Mouse (Mus musculus) hindbrain, embryonic 16.5 days (tissue): ENCODE measurements at regions not wholly inside any gene's neighbourhood (a gene's known extent, or its start where the extent isn't known, plus 50 kb on each side); places are given as distances from the start of the nearest gene placed in this dataset.

Source experiments
- ATAC-seq: fragments of 200-750 bp; cut with Nextera tagmentation; 2 replicates; pipeline ENCODE4 v1.8.0; 2017; ENCODE audit warnings: moderate TSS enrichment, moderate library complexity
- H3K27ac ChIP-seq: fragments of 300-500 bp; sonication (generic); 2 replicates; pipeline ENCODE4 v1.5.1; 2014; ENCODE audit warnings: low read depth, mild to moderate bottlenecking, control low read depth, low read length, moderate library complexity
- H3K27me3 ChIP-seq: fragments of 300-500 bp; sonication (generic); replicated peaks from 2 replicates; pipeline ENCODE4 v1.6.1; 2014; ENCODE audit warnings: low read length; ENCODE audit not compliant: control insufficient read depth, insufficient read depth
- H3K36me3 ChIP-seq: fragments of 300-500 bp; sonication (generic); 2 replicates; pipeline ENCODE4 v1.6.1; 2014; ENCODE audit warnings: mild to moderate bottlenecking, low read length, moderate library complexity, mixed read lengths; ENCODE audit not compliant: control insufficient read depth, insufficient read depth
- H3K4me1 ChIP-seq: fragments of 300-500 bp; sonication (generic); 2 replicates; pipeline ENCODE4 v1.6.1; 2014; ENCODE audit warnings: low read depth, low read length; ENCODE audit not compliant: control insufficient read depth, insufficient read depth
- H3K4me2 ChIP-seq: fragments of 300-500 bp; sonication (generic); 2 replicates; pipeline ENCODE4 v1.6.1; 2014; ENCODE audit warnings: mild to moderate bottlenecking, low read length, control low read depth, moderate library complexity
- H3K4me3 ChIP-seq: fragments of 300-500 bp; sonication (generic); 2 replicates; pipeline ENCODE4 v1.5.1; 2014; ENCODE audit warnings: mild to moderate bottlenecking, low read length, control low read depth, moderate library complexity
- H3K9ac ChIP-seq: fragments of 300-500 bp; sonication (generic); 2 replicates; pipeline ENCODE4 v1.6.1; 2014; ENCODE audit warnings: low read depth, mild to moderate bottlenecking, control low read depth, low read length, moderate library complexity
- H3K9me3 ChIP-seq: fragments of 300-500 bp; sonication (generic); 2 replicates; pipeline ENCODE4 v1.6.1; 2014; ENCODE audit warnings: mild to moderate bottlenecking, low read length, moderate library complexity; ENCODE audit not compliant: control insufficient read depth
- WGBS: fragments of 180-500 bp; shearing (Covaris S2); extraction: QIAGEN DNeasy Blood & Tissue Kit; methylation state at CpG from one replicate; pipeline ENCODE4 v1.1.7; 2014; 5-methylcytosine and 5-hydroxymethylcytosine counted together

DNA sequence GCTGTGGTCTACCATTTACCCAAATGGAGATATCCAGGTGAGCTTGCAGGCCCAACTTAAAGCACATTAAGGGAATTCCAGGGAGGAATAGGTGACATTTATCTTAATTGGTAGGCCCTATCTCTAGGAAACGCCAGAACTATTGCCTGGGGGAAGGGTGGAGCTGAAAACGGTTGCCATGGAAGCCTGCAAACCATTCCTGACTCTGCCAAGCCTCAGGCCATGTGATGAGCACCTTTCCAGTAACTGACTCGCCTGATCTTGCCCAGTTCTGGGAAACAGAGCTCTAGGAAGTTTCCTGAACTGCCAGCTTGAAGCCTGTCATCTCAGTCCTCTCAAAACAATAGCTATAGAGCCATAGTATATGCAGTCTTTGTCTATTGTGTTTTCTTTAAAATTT, 297.0 kb downstream of the Slitrk5 start:
- Histone ChIP-seq H3K9me3 (no peaks in the 10 kb centered on the region), H3K27me3 (no peaks in the 10 kb centered on the region), H3K9ac (no peak overlapping the region), H3K27ac (no peak overlapping the region), H3K4me1 (no peaks in the 10 kb centered on the region), H3K36me3 (no peaks in the 10 kb centered on the region), H3K4me2 (no peak overlapping the region), H3K4me3 (no peak overlapping the region)
- 28% methylated on average over 3 of the region's 3 CpGs for WGBS
- ATAC-seq, result no peak

DNA sequence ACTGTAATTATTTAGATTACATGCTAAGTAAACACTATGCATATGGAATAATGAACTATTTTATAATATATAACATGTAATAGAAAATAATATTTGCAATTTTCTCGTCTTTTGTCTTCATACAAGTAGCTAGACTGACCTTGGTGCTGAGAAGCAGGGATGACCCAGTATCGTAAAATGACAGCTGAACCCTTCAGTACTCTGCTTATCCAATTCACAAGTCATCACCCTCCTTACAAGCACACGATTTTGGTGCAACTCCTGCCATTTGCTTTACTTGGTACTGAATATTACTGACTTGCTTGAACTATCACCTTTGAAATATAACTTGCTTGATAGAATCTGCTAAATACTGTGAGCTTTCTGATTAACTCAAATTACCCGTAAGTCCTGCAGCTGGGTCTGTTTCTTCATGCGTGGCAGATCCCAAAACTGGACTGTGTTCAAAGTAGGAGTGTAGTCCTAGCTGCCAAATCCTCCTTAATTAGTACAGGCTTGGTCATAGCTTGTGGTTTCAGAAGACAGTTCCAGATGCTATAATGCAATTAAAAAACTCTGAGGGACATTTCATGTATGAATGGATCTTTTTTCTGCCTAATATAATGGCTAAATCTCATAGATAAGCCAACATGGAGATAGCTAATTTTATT, 321.0 kb downstream of the Slitrk5 start:
- peak; percentile 86 for ATAC-seq
- Histone ChIP-seq H3K9ac (no peak overlapping the region), H3K27me3 (no peaks in the 10 kb centered on the region), H3K4me1 (no peaks in the 10 kb centered on the region), H3K36me3 (no peaks in the 10 kb centered on the region), H3K27ac (no peak overlapping the region), H3K9me3 (0 out of 2 replicates have a peak, but pooled peaks cover 2% of the 10 kb centered on the region), H3K4me3 (no peak overlapping the region), H3K4me2 (no peak overlapping the region)
- 67% methylated on average over 5 of the region's 5 CpGs for WGBS

- no peak overlapping the region for H3K27ac ChIP-seq
- H3K27me3 ChIP-seq, result no peaks in the 10 kb centered on the region
- 83% methylated on average over 2 of the region's 2 CpGs for WGBS
- 0 out of 2 replicates have a peak, but pooled peaks cover 2% of the 10 kb centered on the region for H3K9me3 ChIP-seq
- no peak overlapping the region for H3K4me2 ChIP-seq
- no peak for ATAC-seq
- H3K4me1 ChIP-seq, result no peaks in the 10 kb centered on the region
- H3K36me3 ChIP-seq, result no peaks in the 10 kb centered on the region
- no peak overlapping the region for H3K9ac ChIP-seq
- H3K4me3 ChIP-seq, result no peak overlapping the region
Observed at GRCm38 (mm10) chr14:112002146-112002545, 327.2 kb downstream of the Slitrk5 start.

- Histone ChIP-seq H3K4me3 (no peak overlapping the region), H3K36me3 (no peaks in the 10 kb centered on the region), H3K4me2 (no peak overlapping the region), H3K9me3 (0 out of 2 replicates have a peak, but pooled peaks cover 2% of the 10 kb centered on the region), H3K9ac (no peak overlapping the region), H3K4me1 (no peaks in the 10 kb centered on the region), H3K27ac (no peak overlapping the region), H3K27me3 (no peaks in the 10 kb centered on the region)
- no peak for ATAC-seq
- 76% methylated on average over 3 of the region's 3 CpGs for WGBS
Observed at GRCm38 (mm10) chr14:112002881-112003280, 328.0 kb downstream of the Slitrk5 start.

DNA sequence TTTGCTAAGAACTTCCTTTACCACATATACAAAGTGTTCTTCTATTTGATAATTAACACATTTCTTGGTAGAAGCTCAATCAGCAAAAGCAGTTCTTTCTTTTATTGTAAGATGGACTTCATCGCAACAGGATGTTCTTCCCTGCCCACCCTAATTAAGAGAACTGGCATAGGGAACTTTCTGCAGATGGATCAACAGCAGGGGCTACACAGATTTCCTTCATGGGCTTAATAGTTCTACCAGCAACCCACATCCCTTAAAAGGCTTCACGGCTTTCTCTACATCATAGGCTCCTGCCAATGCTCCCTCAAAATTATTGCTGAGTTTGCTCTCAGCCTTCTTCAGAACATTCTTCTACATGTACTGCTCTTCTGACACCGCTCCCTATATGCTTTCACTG, 333.8 kb downstream of the Slitrk5 start:
- 88% methylated on average over 3 of the region's 3 CpGs for WGBS
- ATAC-seq, result no peak
- Histone ChIP-seq H3K27ac (no peak overlapping the region), H3K4me1 (no peaks in the 10 kb centered on the region), H3K9ac (no peak overlapping the region), H3K4me2 (no peak overlapping the region), H3K27me3 (no peaks in the 10 kb centered on the region), H3K36me3 (no peaks in the 10 kb centered on the region), H3K4me3 (no peak overlapping the region), H3K9me3 (no peaks in the 10 kb centered on the region)

- WGBS, result 74% methylated on average over 3 of the region's 3 CpGs
- H3K4me3 ChIP-seq, result no peak overlapping the region
- H3K36me3 ChIP-seq, result no peaks in the 10 kb centered on the region
- no peak for ATAC-seq
- H3K4me2 ChIP-seq, result no peak overlapping the region
- H3K4me1 ChIP-seq, result no peaks in the 10 kb centered on the region
- no peaks in the 10 kb centered on the region for H3K27me3 ChIP-seq
- H3K27ac ChIP-seq, result no peak overlapping the region
- H3K9ac ChIP-seq, result no peak overlapping the region
- H3K9me3 ChIP-seq, result no peaks in the 10 kb centered on the region
Observed at GRCm38 (mm10) chr14:112029331-112029730, 354.4 kb downstream of the Slitrk5 start.

GRCm38 (mm10) chr14:112075071-112075470, 400.2 kb downstream of the Slitrk5 start:
- Histone ChIP-seq H3K9ac (no peak overlapping the region), H3K9me3 (no peaks in the 10 kb centered on the region), H3K4me1 (no peaks in the 10 kb centered on the region), H3K4me3 (no peak overlapping the region), H3K36me3 (no peaks in the 10 kb centered on the region), H3K27ac (no peak overlapping the region), H3K27me3 (no peaks in the 10 kb centered on the region), H3K4me2 (no peak overlapping the region)
- ATAC-seq, result no peak
- 100% methylated on average over 1 of the region's 1 CpGs for WGBS
